Mouse (Mus musculus): ENCODE results near the gene Dusp28. TPM values are rescaled to one million over a fixed set of nuclear protein-coding genes. Genes with fewer than 3 reads are reported as not detected.

The Dusp28 gene
- polyA plus RNA-seq, 1 experiment, result 3.0 TPM

DNA sequence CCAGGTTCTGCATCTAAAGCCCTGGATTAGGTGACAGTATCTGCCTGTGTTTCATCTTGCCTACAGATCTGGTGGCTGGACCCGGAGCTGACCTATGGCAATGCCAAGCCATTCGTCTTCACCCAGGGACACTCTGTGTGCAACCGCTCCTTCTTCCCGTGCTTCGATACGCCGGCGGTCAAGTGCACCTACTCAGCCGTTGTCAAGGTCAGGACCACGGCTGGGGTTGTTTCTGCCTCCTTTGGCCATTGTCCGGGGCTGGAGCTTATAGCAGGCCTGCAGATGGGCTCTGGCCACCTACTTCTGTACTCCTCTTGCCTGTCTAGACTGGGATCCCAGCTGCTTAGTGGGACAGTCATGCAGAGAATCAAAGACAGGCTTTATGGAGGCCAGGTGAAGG lies 8.2 kb downstream of the Dusp28 start:
- Histone ChIP-seq H3K27ac (ENCODE audit: insufficient read depth, low read length) (no peak overlapping the region), H3K4me1 (ENCODE audit: control insufficient read depth, insufficient read depth, low read length) (no peaks in the 10 kb centered on the region), H3K4me3 (ENCODE audit: insufficient read depth, low read length) (no peak overlapping the region)
- TF ChIP-seq CTCF (IDR thresholded peaks at IDR 0.05; ENCODE audit: borderline replicate concordance, insufficient read depth, low read length) (no peak), POLR2A (IDR thresholded peaks at IDR 0.05; ENCODE audit: low read depth, low read length) (no peak)

DNA sequence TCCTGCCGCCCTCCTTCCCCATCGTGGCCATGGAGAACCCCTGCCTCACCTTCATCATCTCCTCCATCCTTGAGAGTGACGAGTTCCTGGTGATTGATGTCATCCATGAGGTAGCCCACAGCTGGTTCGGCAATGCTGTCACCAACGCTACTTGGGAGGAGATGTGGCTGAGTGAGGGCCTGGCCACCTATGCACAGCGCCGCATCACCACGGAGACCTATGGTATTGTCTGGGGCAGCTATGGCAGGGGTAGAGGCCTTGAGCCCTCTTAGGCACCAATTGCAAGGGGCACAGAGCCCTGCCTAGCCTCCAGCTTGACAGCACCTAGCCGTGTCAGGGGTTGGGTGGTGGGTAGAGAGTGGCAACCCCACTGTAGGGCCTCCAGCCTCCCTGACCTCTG lies 9.9 kb downstream of the Dusp28 start:
- TF ChIP-seq POLR2A (IDR thresholded peaks at IDR 0.05; ENCODE audit: low read depth, low read length), result no peak
- TF ChIP-seq CTCF (IDR thresholded peaks at IDR 0.05; ENCODE audit: borderline replicate concordance, insufficient read depth, low read length), result no peak
- H3K4me1 ChIP-seq (ENCODE audit: control insufficient read depth, insufficient read depth, low read length), result no peaks in the 10 kb centered on the region
- H3K27ac ChIP-seq (ENCODE audit: insufficient read depth, low read length), result no peak overlapping the region
- no peak overlapping the region for H3K4me3 ChIP-seq (ENCODE audit: insufficient read depth, low read length)

DNA sequence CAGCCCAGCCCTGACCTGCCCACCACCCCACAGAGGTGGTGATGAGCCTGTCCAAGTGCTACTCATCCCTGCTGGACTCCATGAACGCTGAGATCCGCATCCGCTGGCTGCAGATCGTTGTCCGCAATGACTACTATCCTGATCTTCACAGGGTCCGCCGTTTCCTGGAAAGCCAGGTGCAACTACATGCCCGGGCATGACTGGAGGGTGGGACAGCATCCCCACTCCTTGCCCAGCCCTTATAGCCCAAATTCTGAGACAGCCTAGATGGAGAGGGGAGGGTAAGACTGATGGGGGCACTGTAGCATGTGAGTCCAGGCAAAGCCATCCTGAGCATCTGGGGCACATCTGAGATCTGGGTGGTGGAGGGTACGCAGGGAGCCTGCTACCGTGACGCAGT lies 12.4 kb downstream of the Dusp28 start:
- no peaks in the 10 kb centered on the region for H3K4me1 ChIP-seq (ENCODE audit: control insufficient read depth, insufficient read depth, low read length)
- H3K27ac ChIP-seq (ENCODE audit: insufficient read depth, low read length), result no peak overlapping the region
- H3K4me3 ChIP-seq (ENCODE audit: insufficient read depth, low read length), result no peak overlapping the region
- TF ChIP-seq CTCF (IDR thresholded peaks at IDR 0.05; ENCODE audit: borderline replicate concordance, insufficient read depth, low read length), result no peak
- TF ChIP-seq POLR2A (IDR thresholded peaks at IDR 0.05; ENCODE audit: low read depth, low read length), result no peak

DNA sequence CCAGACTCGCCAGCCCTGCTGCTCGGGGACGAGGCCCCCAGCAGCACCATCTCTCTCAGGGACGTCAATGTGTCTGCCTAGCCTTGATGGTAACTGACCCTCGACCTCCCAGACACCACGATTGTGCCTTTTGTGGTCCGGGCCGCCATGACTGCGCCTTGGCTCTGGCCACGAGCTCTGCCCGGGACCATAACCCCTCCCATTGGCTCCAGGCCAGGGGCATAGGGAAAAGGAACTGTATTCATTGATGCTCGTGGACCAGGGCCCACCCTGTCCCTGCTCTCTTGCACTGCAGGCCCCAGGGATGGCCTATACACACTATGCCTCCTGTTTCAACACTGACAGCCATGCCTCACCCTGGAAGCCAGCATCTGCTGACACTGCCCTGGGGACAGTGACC lies 13.0 kb downstream of the Dusp28 start:
- Histone ChIP-seq H3K4me1 (ENCODE audit: control insufficient read depth, insufficient read depth, low read length) (no peaks in the 10 kb centered on the region), H3K27ac (ENCODE audit: insufficient read depth, low read length) (no peak overlapping the region), H3K4me3 (ENCODE audit: insufficient read depth, low read length) (no peak overlapping the region)
- TF ChIP-seq CTCF (IDR thresholded peaks at IDR 0.05; ENCODE audit: borderline replicate concordance, insufficient read depth, low read length) (no peak), POLR2A (IDR thresholded peaks at IDR 0.05; ENCODE audit: low read depth, low read length) (no peak)

DNA sequence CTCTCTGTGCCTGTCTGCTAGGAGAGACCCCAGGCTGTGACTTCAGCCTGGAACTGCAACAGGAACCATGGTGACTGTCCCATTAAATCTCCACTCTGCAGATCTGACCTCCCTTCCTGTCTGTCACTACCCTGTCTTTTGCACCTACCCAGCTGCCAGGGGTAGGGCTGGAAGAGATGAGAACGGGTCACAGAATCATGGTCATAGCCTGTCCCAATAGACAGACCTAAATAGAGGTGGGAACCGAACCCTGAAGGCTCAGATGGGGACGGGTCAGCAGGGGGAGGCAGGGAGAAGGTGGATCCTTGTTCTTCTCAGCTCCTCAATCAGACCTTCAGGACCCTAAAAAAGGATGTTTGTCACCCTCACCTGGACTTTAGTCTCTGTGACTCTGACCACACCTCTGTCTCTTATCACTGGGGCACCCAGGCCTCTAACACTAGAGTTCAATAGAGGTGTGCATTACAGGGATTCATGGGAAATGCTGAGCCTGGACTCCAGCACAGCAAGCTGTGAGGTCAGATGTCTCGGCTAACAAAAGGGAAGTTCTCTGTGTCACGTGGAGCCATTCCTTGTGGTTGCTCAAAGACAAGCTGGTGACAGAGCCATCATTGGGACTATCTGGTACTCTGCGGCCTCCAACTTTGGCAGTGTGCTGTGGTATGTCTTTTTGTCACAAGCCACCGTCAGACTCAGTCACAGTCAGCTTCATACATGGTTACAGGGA lies 13.9 kb downstream of the Dusp28 start:
- no peak overlapping the region for H3K4me3 ChIP-seq (ENCODE audit: insufficient read depth, low read length)
- no peak overlapping the region for H3K27ac ChIP-seq (ENCODE audit: insufficient read depth, low read length)
- TF ChIP-seq CTCF (IDR thresholded peaks at IDR 0.05; ENCODE audit: borderline replicate concordance, insufficient read depth, low read length), result no peak
- TF ChIP-seq POLR2A (IDR thresholded peaks at IDR 0.05; ENCODE audit: low read depth, low read length), result no peak
- no peaks in the 10 kb centered on the region for H3K4me1 ChIP-seq (ENCODE audit: control insufficient read depth, insufficient read depth, low read length)

DNA sequence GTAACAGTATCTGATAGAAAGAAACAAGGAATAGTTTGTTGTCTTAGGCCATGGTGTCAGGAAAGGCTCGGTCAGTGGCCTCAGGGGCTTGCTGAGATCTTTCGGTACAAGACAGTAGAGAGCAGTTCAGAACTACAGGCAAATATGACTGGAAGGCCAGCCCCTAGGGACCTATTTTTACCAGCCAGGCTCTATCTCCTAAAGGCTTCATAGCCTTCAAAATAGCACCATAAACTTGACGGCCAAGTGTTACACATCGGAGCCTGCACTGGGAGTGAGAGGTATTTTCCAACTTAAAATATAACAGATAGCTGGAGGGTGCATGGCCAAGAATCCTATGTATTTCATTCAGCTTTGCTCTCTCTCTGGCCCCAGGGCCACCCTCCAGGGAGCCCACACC lies 14.7 kb downstream of the Dusp28 start:
- Histone ChIP-seq H3K4me3 (ENCODE audit: insufficient read depth, low read length) (no peak overlapping the region), H3K27ac (ENCODE audit: insufficient read depth, low read length) (no peak overlapping the region), H3K4me1 (ENCODE audit: control insufficient read depth, insufficient read depth, low read length) (no peaks in the 10 kb centered on the region)
- TF ChIP-seq POLR2A (IDR thresholded peaks at IDR 0.05; ENCODE audit: low read depth, low read length), result no peak
- no peak for TF ChIP-seq CTCF (IDR thresholded peaks at IDR 0.05; ENCODE audit: borderline replicate concordance, insufficient read depth, low read length)

DNA sequence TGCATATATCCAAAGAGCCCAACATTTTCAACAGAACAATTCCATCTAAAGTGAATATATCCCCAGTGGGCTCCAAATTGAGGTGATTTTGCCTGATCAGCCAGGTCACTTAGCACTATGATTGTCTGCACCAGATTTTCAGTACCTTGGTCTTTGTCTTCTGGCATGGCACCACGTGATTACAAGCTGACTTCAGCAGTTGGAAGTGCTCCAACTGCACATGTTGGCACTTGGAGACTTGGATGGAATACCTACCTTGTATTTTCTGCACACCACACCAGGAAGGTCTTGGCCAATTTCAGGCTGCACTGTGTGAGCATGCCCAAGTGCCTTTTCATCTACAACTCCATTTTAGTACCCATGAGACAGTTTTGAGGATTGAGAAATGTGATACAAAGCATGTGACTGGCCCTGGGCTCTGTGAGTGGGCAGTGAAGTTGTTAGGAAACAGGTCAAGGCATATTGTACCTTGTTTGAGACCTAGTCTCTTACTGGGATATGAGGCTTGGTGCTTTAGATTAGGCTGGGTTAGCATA lies 23.5 kb downstream of the Dusp28 start:
- Histone ChIP-seq H3K4me3 (ENCODE audit: insufficient read depth, low read length) (no peak overlapping the region), H3K27ac (ENCODE audit: insufficient read depth, low read length) (no peak overlapping the region), H3K4me1 (ENCODE audit: control insufficient read depth, insufficient read depth, low read length) (no peaks in the 10 kb centered on the region)
- TF ChIP-seq CTCF (IDR thresholded peaks at IDR 0.05; ENCODE audit: borderline replicate concordance, insufficient read depth, low read length) (no peak), POLR2A (IDR thresholded peaks at IDR 0.05; ENCODE audit: low read depth, low read length) (no peak)

DNA sequence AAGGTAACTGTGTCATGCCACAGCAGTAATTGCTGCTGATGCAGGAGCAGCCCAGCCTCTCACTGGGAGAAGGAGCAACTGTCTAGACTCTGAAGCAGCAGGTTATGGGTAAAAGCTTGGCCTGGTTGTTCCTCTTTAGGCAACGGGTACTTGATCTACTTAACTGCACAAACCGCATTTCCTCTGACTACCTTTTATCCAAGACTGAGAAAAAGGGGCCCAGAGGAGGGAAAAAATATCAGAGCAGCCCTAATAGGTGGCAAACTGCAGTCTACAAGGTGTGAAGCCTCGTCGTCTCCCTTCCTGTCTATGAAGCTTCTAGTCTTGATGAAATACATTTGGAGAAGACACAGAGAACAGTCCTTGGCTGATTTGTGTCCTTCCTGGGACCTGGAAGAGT lies 26.8 kb downstream of the Dusp28 start:
- TF ChIP-seq POLR2A (IDR thresholded peaks at IDR 0.05; ENCODE audit: low read depth, low read length) (no peak; the same call in 1 of the 2 replicates), CTCF (IDR thresholded peaks at IDR 0.05; ENCODE audit: borderline replicate concordance, insufficient read depth, low read length) (no peak)
- Histone ChIP-seq H3K4me1 (ENCODE audit: control insufficient read depth, insufficient read depth, low read length) (peaks cover 4% of the 10 kb centered on the region; the same call in 1 of the 2 replicates), H3K27ac (ENCODE audit: insufficient read depth, low read length) (peak overlapping the region; percentile 96), H3K4me3 (ENCODE audit: insufficient read depth, low read length) (peak overlapping the region; percentile 54)

DNA sequence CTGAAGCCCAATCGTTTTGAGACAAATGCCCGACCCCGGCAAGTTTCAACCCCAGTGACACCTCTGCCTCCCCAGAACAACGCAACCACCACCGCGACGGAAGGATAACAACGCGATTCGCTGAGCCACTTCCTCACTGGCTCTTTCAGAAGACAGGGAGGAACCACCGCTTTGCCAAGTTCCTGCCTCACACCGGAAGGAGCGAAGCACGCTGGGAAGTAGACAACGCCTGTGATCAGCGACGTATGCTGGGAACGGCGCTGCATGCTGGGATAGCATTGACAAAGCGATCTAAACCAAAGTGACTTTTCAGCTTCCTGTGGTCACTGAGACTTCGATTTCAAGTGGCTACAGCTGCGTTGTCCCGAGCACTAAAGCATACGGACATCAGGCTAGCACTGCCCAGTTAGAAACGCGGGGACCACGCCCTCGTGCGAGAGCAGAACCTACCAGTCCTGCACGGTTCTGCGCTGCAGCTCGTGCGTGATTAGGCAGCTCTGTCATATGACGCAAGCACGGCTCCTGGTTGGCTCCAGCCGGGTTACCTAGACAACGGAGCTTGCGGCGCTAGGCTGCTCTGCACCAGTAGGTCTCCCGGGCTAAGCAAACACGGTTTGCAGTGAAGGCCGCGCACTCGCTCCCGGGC lies 27.5 kb downstream of the Dusp28 start, which contains the start of gene Capn10:
Gene Capn10 (plus strand): TSS at position 195 of the 646 bp plus-strand sequence.
- H3K27ac ChIP-seq (ENCODE audit: insufficient read depth, low read length), result peak within 1 kb of the TSS; percentile 96
- H3K4me3 ChIP-seq (ENCODE audit: insufficient read depth, low read length), result peak within 1 kb of the TSS; percentile 73
- H3K4me1 ChIP-seq (ENCODE audit: control insufficient read depth, insufficient read depth, low read length), result peaks cover 4% of the 10 kb centered on the region; the same call in 1 of the 2 replicates
- TF ChIP-seq POLR2A (IDR thresholded peaks at IDR 0.05; ENCODE audit: low read depth, low read length) (peak; percentile 67), CTCF (IDR thresholded peaks at IDR 0.05; ENCODE audit: borderline replicate concordance, insufficient read depth, low read length) (no peak)
